Mouse (Mus musculus) G1E (cell line): Measurements from ENCODE around the gene Lrrc49.

Experiments used
- CTCF ChIP-seq: IDR thresholded peaks from 2 replicates; pipeline ENCODE4 v1.5.1; 2012; ENCODE audit warnings: low read depth, low read length, inconsistent platforms, mixed read lengths
- GATA1 ChIP-seq: IDR thresholded peaks from 2 replicates; pipeline ENCODE4 v1.6.1; 2012; ENCODE audit warnings: borderline replicate concordance, low read length, inconsistent platforms, mixed read lengths
- TAL1 ChIP-seq: conservative IDR thresholded peaks from 2 replicates; pipeline ENCODE4 v1.6.1; 2012; ENCODE audit warnings: low read depth, low read length, inconsistent platforms, mixed read lengths

DNA sequence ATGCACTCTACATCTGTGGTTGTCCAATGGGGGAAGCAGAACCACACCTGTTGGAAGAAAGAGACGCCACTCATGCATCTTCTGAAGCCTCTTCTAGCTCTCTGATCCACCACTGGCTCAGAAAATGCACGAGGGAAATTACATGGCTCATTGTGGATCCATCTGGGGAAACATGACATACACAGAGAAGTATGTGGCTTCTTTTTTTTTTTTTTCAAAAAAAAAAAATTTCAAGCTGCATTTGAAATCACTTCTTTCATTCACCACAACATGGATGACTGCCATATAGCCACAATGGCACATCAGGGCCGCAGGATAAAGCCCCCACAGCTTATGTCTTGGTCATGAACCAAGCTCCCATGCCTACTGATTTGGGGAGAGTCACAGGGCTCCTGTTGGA, 159.7 kb downstream of the Lrrc49 start:
- no peak for TF ChIP-seq CTCF
- no peak for TF ChIP-seq TAL1
- no peak for TF ChIP-seq GATA1
